Mouse (Mus musculus) MEL-GATA-1-ER (cell line): Measurements from ENCODE around the gene 2510009E07Rik.

Source experiments
- DNase-seq: peaks from one replicate; pipeline ENCODE4 v3.0.0-alpha.2; 2012; ENCODE audit warnings: low read depth; ENCODE audit errors: extremely low read depth

Gene 2510009E07Rik

GRCm38 (mm10) chr16:21636156-21636853 lies 58.2 kb downstream of the 2510009E07Rik start:
- DNase-seq, result no peak

GRCm38 (mm10) chr16:21634460-21634859 lies 60.0 kb downstream of the 2510009E07Rik start:
- peak; percentile 52 for DNase-seq

GRCm38 (mm10) chr16:21631815-21632222 lies 62.6 kb downstream of the 2510009E07Rik start:
- no peak for DNase-seq

- DNase-seq, result no peak
Measured at GRCm38 (mm10) chr16:21630614-21631013, 63.9 kb downstream of the 2510009E07Rik start.

- no peak for DNase-seq
Measured at GRCm38 (mm10) chr16:21628061-21628591, 66.3 kb downstream of the 2510009E07Rik start.

GRCm38 (mm10) chr16:21627248-21627647 lies 67.2 kb downstream of the 2510009E07Rik start:
- no peak for DNase-seq

- DNase-seq, result no peak
Measured at GRCm38 (mm10) chr16:21625784-21626634, 68.5 kb downstream of the 2510009E07Rik start.

GRCm38 (mm10) chr16:21620630-21621029 lies 73.8 kb downstream of the 2510009E07Rik start:
- DNase-seq, result no peak

GRCm38 (mm10) chr16:21615802-21616201 lies 78.7 kb downstream of the 2510009E07Rik start:
- no peak for DNase-seq

GRCm38 (mm10) chr16:21610473-21610872 lies 84.0 kb downstream of the 2510009E07Rik start:
- no peak for DNase-seq

GRCm38 (mm10) chr16:21608176-21608865 lies 86.1 kb downstream of the 2510009E07Rik start:
- DNase-seq, result no peak

GRCm38 (mm10) chr16:21607651-21608040 lies 86.8 kb downstream of the 2510009E07Rik start:
- DNase-seq, result no peak

GRCm38 (mm10) chr16:21607021-21607650 lies 87.3 kb downstream of the 2510009E07Rik start:
- DNase-seq, result no peak

GRCm38 (mm10) chr16:21606249-21607020 lies 88.0 kb downstream of the 2510009E07Rik start:
- no peak for DNase-seq

- no peak for DNase-seq
Measured at GRCm38 (mm10) chr16:21604354-21604753, 90.1 kb downstream of the 2510009E07Rik start.
